Mouse (Mus musculus) spleen, adult 12 weeks (tissue): Measurements from ENCODE around the gene Rab3gap2.
"Not testable (repeated sequence)": the region's sequence is repeated elsewhere in the genome, so short reads cannot be mapped to it uniquely, and the experiment has no call there.

ENCODE experiments used
- DNase-seq: peaks from one replicate; pipeline ENCODE4 v3.0.0; 2022; ENCODE audit warnings: low spot score

The Rab3gap2 gene

GRCm38 (mm10) chr1:185283247-185283646 is 79.3 kb downstream of the Rab3gap2 start:
- no peak for DNase-seq

DNA sequence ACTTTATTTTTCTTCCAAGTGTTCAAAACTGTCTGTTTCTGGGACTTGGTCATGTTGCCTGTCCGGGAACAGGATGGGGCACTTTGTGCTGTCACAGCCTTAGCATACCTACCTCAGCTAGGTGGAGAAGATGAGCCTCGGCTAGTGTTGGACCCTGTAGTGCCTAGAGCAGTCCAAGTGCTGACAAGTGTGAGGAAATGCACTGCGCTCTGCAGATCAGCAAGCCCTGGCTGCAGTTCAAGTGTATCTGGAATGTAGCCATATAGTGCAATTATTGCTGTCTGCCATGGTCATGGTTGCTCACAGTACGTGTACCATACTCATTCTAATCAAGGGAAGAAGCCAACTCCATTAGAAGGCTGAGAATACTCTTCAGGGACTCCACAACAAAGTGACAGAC is 80.8 kb downstream of the Rab3gap2 start:
- DNase-seq, result no peak

DNA sequence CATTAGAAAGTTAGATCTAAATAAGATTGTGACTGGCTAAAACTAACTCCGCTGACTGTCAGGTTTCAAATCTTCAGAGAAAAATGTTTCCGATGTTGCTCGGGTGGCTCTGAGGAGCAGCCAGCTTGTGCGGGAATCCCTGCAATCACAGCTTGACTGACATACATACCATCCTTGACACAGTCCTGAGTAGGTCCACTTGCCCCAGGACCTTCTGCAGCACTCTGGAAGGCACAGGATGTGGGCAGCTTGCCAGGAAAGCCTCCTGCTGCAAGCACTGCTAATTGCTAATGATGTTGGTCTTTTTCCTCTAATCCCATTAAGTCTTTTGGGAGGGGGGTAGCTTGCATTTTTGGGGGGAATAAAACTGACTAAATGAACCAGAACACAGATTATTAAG is 81.3 kb downstream of the Rab3gap2 start:
- no peak for DNase-seq

GRCm38 (mm10) chr1:185287066-185287465 is 83.1 kb downstream of the Rab3gap2 start:
- no peak for DNase-seq

DNA sequence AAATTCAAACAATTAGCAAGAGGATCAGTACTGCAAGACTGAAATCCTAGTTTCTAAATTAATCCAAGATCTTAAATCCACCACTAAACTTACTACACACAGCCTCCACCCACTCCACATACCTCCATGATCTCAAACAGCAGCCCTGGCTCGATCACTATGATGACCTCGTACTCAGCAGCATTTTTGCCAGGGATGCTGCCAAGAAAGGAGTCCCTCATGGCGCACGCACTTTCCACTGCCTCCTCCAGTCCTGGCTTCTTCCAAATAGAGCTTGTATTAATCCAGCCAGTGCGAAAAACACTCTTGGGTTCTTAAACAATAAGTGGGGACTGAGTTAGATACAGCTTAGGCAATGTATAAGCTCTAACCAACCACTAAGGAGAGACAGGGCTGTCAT is 85.3 kb downstream of the Rab3gap2 start:
- no peak for DNase-seq

- DNase-seq, result no peak
Observed at GRCm38 (mm10) chr1:185291336-185291735, 87.4 kb downstream of the Rab3gap2 start.

GRCm38 (mm10) chr1:185292646-185293360 is 88.9 kb downstream of the Rab3gap2 start:
- DNase-seq, result no peak

GRCm38 (mm10) chr1:185296850-185297249 is 92.9 kb downstream of the Rab3gap2 start:
- no peak for DNase-seq

GRCm38 (mm10) chr1:185298496-185298895 is 94.6 kb downstream of the Rab3gap2 start:
- no peak for DNase-seq

DNA sequence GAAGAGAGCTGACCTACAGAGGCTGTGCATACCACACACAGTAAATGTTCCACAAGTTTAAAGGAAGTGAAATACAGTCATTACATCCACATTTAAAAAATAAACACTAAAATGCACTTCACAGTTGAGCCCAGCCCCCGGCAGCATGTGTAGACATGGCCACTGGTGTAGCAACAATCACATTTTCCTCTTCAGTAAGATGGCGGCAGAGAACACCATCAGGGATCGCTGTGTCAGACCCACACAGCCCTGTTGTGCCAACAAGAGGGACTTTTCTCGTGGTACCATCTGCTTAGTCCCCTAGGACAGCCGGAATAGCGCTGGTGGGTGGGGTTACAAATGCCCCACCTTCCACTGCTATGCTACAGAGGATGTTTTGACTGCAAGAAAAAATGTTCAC is 98.9 kb downstream of the Rab3gap2 start:
- DNase-seq, result no peak

GRCm38 (mm10) chr1:185306836-185307235 is 102.9 kb downstream of the Rab3gap2 start:
- DNase-seq, result no peak

DNA sequence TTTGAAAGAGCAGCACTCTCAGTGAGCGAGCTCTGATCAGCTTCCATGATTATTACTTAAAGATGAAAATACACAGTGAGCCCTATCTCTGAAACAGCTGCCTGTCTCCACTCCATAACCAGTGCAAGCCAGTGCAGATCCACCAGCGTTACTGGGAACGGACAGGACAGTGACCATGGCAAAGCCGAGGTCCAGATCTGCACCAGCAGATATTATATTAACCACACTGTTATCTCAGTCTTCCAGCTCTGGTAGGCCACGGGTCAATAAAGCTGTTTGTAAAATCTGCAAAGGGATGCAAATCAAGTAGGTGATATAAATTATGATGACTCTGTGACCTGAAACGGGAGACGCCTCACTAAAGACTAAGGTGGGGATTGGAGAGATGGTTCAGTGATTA is 103.7 kb downstream of the Rab3gap2 start:
- no peak for DNase-seq

GRCm38 (mm10) chr1:185308334-185308733 is 104.4 kb downstream of the Rab3gap2 start:
- DNase-seq, result no peak

DNA sequence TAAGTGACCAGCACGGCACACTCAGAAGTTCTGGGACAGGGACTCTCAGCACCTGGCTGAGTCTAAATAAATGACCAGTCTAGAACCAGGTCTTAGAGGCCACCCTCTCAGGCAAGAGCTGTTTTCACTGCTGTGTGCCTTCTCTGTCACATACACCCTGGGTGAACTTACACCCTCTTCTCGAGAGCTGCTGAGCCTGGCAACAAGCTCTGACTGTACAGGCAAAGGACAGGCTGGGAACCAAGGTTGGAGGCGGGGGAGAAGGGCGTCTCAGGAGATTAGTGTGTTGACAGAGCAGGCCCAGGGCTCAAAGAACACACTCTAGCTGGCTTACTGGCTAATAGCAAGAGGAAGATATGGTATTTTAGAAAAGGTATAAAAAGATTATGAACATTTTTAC is 105.0 kb downstream of the Rab3gap2 start:
- DNase-seq, result no peak

DNA sequence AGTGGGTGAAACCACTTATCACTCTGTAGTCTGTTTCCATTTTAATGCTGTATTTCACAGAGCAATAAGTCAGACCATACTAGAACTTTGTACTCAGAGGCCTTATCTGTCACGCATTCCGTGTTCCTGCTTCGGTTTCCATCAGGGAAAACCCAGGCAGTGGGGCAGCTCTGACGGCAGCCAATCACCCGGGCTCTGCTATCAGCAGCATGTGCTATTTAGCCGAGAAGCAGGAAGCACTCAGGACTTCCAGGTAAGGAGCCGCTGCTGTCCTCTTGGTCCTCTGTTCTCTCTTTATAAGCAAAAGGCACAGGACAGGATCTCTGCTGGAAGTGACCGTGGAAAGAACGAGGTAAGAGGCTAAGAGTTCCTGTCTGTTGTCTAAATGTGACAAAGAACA is 108.0 kb downstream of the Rab3gap2 start:
- DNase-seq, result no peak

GRCm38 (mm10) chr1:185314546-185314945 is 110.6 kb downstream of the Rab3gap2 start:
- no peak for DNase-seq

DNA sequence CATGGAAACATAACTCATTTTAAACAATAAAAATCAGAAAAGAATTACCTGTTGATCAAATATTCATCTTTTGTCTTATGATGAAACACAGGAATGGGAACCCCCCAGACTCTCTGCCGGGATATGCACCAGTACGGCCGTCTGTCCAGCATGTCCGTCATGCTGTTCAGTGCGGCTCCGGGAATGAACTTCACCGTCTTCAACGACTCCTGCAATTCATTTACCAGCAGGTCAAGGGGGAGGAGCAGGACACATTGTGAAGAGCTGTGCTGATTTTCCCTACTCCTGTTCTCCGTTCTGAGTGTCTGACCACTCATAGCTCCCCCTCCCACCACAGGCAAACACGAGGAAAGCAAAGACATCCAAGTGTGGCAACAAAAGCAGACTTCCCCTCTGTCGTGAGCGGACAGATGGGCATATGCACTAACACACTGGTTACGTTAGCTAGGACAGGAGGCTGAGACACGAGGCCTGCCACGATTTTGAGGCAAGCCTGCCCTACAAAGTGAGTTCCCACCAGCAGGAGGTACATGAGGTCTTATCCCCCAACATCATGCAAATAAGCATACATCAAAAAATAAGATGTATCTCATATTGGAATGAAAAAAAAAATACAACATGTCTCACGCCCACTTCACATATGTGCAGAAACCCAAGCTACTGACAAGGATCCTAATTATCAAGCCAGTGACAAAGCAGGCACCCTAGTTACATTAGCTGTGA is 112.1 kb downstream of the Rab3gap2 start:
- no peak for DNase-seq

DNA sequence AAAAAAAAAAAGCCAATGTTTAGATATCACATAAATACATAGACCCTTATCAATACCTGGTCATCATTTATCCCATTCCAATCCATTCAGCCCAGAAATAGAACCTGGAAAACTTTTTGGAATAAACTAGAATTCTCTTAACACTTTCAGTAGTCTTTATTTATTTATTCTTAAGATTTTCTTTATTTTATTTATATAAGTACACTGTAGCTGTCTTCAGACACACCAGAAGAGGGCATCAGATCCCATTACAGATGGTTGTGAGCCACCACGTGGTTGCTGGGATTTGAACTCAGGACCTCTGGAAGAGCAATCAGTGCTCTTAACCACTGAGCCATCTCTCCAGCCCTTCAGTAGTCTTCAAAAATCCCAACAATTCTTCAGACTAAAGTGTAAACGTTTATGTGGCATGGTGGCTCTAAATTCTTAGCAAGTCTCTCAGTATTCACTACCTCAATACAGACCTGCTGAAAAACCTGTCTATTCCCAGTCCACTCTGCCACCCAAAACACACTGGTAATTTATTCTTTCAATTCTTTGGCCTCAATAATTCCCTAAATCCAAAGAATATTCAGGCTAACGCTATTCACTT is 123.9 kb downstream of the Rab3gap2 start:
- DNase-seq, result not testable (repeated sequence)

- DNase-seq, result peak; percentile 90
Observed at GRCm38 (mm10) chr1:185328721-185329610, 125.0 kb downstream of the Rab3gap2 start, which contains the start of gene Iars2. Gene Iars2, minus strand, starts transcription at chr1:185329396.

GRCm38 (mm10) chr1:185329851-185330250 is 125.9 kb downstream of the Rab3gap2 start:
- DNase-seq, result no peak

- DNase-seq, result no peak
Observed at GRCm38 (mm10) chr1:185331364-185331763, 127.4 kb downstream of the Rab3gap2 start.

- peak; percentile 71 for DNase-seq
Observed at GRCm38 (mm10) chr1:185331983-185332430, 128.1 kb downstream of the Rab3gap2 start, which contains the start of gene Bpnt1. Gene Bpnt1, plus strand, starts transcription at chr1:185332149.
